Mouse (Mus musculus): Measurements from ENCODE around the gene Fev. TPM values are rescaled to one million over a fixed set of nuclear protein-coding genes. Genes with fewer than 3 reads are reported as not detected.

Fev gene
- not detected for polyA plus RNA-seq (2014; fragmentation: Illumina TruSeq; extraction: RNeasy Lipid Tissue Mini Kit (QIAGEN cat#74804); ENCODE audit: low read depth, low replicate concordance)

GRCm38 (mm10) chr1:74885369-74886042, at the start of gene Fev:
TSS of gene Fev (minus strand) at chr1:74885419.

DNA sequence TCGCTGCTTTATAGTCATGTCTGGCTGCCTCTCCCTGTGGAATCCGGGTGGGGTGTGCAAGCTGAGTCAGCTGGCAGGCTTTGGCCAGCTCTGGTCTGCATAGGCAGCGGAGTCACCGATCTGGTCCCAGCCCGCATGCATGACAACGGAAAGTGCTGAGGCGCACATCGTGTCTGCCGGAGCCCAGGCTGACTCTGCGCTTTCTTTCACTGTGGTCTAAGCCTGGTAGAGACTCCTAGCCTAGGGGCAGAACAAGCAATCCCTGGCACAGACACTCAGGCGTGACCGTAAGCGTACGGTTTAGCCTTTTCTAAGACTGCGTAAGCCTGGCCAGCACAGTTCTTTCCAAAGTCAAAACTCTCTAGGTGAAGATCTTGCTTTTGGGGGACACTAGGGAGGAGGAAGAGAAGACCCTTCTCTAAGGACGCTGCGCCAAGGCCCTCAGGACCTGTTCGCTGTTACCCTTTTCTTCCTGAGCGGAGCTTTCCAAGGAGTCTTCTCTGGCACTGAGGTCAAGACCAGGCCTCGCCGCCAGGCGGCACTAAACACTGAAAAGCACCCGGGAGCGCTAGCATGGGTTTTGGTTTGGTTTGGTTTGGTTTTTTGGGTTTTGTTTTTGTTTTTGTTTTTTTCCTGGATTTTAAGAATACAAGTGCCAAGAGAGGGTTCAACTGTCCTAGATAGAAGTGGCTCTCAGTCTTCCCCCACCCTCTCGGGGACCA, 8.1 kb upstream of the Fev start, which contains the start of gene Cryba2:
Gene Cryba2 (minus strand): TSS at position 10 of the 722 bp plus-strand sequence.

GRCm38 (mm10) chr1:74854306-74855056, 30.7 kb downstream of the Fev start, which contains the start of gene Cdk5r2:
TSS of gene Cdk5r2 (plus strand) at chr1:74854934.

Other genes with a start within 250 kb of the Fev start
- gene Ttll4, start 223.7 kb downstream of the Fev start, polyA plus RNA-seq (2014; fragmentation: Illumina TruSeq; extraction: RNeasy Lipid Tissue Mini Kit (QIAGEN cat#74804); ENCODE audit: low read depth, low replicate concordance), result 11.1 TPM
- 209 TPM for gene Cyp27a1, start 171.8 kb downstream of the Fev start, polyA plus RNA-seq (2014; fragmentation: Illumina TruSeq; extraction: RNeasy Lipid Tissue Mini Kit (QIAGEN cat#74804); ENCODE audit: low read depth, low replicate concordance)
- gene Prkag3, start 136.2 kb downstream of the Fev start, polyA plus RNA-seq (2014; fragmentation: Illumina TruSeq; extraction: RNeasy Lipid Tissue Mini Kit (QIAGEN cat#74804); ENCODE audit: low read depth, low replicate concordance), result not detected
- not detected for gene Wnt6, start 113.5 kb downstream of the Fev start, polyA plus RNA-seq (2014; fragmentation: Illumina TruSeq; extraction: RNeasy Lipid Tissue Mini Kit (QIAGEN cat#74804); ENCODE audit: low read depth, low replicate concordance)
- gene Wnt10a, start 93.9 kb downstream of the Fev start, polyA plus RNA-seq (2014; fragmentation: Illumina TruSeq; extraction: RNeasy Lipid Tissue Mini Kit (QIAGEN cat#74804); ENCODE audit: low read depth, low replicate concordance), result not detected
- not detected for gene Cdk5r2, start 30.5 kb downstream of the Fev start, polyA plus RNA-seq (2014; fragmentation: Illumina TruSeq; extraction: RNeasy Lipid Tissue Mini Kit (QIAGEN cat#74804); ENCODE audit: low read depth, low replicate concordance)
- gene Cryba2, start 7.7 kb upstream of the Fev start, polyA plus RNA-seq (2014; fragmentation: Illumina TruSeq; extraction: RNeasy Lipid Tissue Mini Kit (QIAGEN cat#74804); ENCODE audit: low read depth, low replicate concordance), result not detected
- gene Cfap65, start 50.2 kb upstream of the Fev start, polyA plus RNA-seq (2014; fragmentation: Illumina TruSeq; extraction: RNeasy Lipid Tissue Mini Kit (QIAGEN cat#74804); ENCODE audit: low read depth, low replicate concordance), result not detected
- gene Ihh, start 66.3 kb upstream of the Fev start, polyA plus RNA-seq (2014; fragmentation: Illumina TruSeq; extraction: RNeasy Lipid Tissue Mini Kit (QIAGEN cat#74804); ENCODE audit: low read depth, low replicate concordance), result not detected
- gene Nhej1, start 239.8 kb upstream of the Fev start, polyA plus RNA-seq (2014; fragmentation: Illumina TruSeq; extraction: RNeasy Lipid Tissue Mini Kit (QIAGEN cat#74804); ENCODE audit: low read depth, low replicate concordance), result 1.1 TPM
- not detected for gene Slc23a3, start 248.5 kb upstream of the Fev start, polyA plus RNA-seq (2014; fragmentation: Illumina TruSeq; extraction: RNeasy Lipid Tissue Mini Kit (QIAGEN cat#74804); ENCODE audit: low read depth, low replicate concordance)